Mouse (Mus musculus) embryo, embryonic 10.5 days (tissue): ENCODE measurements around the gene Ostm1.
A peak's percentile ranks its signal among the peaks of the same experiment; 100 is the strongest.

ENCODE experiments used
- DNase-seq: peaks from one replicate; pipeline ENCODE4 v3.0.0-alpha.2; 2015; ENCODE audit warnings: low spot score

Ostm1 gene

DNA sequence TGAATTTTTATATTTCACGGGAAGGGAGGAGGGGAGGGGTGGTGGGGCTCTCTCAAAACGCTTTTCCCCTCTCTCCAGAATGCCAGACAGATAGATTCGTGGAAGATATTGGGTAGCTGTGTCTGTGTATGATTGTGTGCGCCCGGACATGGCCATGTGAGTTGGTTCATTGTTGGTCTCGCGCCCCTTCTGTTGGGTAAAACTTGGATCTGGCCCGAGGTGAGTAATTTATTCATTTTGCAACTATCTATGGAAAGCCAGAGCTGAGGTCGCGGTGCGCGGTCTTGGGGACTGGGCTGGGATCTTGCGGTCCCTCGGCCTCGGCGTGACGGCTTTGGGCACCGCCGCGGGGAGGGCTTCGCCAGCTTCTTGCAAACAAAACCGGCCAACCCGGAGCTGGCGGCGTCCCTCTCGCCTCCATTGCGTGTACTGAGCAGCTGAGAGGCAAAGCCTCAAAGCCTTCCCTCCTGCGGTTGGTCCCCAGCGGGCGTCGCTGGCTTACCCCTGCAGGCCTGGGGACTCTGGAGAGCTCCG, 347 bp downstream of the Ostm1 start:
- peak; percentile 60 for DNase-seq

- peak; percentile 68 for DNase-seq
Measured at GRCm38 (mm10) chr10:42584436-42584983, 888 bp downstream of the Ostm1 start.

DNA sequence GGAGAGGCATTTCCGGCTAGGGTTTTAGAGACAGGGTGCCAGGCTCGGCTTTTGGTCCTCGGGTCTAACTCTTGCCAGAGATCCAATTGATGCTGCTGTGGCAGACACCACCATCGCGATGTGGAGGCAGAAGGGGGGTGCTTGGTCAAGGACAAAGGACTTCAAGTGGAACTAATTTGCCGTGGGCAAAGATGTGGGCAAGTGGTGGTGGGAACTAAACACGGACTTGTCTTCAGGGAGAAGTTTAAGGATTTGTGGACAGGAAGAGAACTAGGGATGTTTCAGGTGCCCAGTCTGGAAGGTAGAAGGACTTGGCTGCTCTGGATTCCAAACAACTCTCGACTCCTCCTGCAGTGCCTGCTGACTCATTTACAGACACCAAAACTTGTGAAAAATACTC, 1.5 kb downstream of the Ostm1 start:
- DNase-seq: no peak

DNA sequence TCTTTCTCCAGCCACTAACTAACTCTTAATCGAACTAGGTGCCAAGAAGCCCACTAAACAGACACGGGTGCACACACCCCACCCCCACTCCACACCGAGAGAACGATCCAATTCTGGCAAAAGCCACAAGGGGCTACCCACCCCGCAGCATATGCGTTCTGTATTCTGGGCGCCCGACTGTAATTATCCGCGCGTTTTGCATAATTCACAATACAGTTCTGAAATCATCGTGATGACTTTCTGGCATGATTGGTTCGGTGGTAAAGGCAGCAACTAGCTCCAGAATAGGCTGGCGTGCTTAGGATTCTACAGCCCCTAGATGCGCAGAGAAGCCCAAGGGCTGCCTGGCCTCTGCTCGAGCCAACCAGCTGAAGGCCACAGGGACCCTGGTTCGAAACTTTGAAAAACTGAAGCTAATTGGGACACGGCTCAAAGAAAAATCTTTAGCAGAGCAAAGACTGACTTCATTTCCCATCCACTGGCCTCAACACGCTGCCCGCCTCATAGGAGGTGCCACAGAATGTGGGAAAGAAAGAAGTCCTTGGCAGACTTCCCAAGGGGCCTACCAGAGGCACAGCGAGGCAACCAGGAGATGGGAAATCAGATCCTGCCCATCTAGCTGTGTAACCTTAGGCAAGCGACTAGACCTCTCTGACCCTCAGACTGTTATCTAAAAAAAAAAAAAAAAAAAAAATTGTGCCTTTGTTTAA, 2.1 kb downstream of the Ostm1 start:
- DNase-seq: peak; percentile 22

DNA sequence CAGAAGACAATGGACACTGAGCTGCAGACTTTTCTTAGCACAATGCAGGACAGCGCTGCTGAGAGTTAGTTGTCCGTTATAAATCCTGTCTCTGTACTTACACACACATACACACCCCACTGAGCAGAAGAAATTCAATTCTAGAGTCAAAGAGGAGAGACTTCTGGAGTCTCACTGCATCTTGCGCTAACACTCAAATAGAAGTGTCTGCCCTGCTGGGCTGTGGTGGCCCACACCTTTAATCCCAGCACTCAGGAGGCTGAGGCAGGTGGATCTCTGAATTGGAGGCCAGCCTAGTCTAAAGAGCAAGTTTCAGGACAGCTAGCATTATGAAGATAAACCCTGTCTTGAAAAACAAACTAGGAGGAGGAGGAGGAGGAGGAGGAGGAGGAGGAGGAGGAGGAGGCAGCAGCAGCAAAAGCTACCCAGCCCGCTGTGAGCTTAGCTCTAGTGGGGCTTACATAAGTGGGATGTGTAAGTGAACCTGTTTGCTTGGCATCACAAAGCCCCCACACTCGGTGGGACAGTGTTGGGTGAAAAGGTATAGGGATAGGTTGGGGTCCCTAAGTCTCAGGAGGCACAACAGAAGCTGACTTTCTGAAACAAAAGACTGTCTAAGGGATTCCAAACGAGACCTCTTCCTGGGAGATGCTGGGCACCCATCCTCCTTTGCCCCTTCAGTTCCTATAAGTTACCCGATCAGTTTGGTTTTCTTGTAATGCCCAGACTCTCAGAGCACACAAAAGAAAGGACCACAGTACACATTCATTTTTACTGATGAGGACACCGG, 4.5 kb downstream of the Ostm1 start:
- peak; percentile 15 for DNase-seq

- DNase-seq: peak; percentile 42
Measured at GRCm38 (mm10) chr10:42589505-42589904, 5.9 kb downstream of the Ostm1 start.

GRCm38 (mm10) chr10:42590261-42591184, 6.9 kb downstream of the Ostm1 start:
- DNase-seq: peak; percentile 57

GRCm38 (mm10) chr10:42591185-42591992, 7.8 kb downstream of the Ostm1 start:
- DNase-seq: peak; percentile 80

DNA sequence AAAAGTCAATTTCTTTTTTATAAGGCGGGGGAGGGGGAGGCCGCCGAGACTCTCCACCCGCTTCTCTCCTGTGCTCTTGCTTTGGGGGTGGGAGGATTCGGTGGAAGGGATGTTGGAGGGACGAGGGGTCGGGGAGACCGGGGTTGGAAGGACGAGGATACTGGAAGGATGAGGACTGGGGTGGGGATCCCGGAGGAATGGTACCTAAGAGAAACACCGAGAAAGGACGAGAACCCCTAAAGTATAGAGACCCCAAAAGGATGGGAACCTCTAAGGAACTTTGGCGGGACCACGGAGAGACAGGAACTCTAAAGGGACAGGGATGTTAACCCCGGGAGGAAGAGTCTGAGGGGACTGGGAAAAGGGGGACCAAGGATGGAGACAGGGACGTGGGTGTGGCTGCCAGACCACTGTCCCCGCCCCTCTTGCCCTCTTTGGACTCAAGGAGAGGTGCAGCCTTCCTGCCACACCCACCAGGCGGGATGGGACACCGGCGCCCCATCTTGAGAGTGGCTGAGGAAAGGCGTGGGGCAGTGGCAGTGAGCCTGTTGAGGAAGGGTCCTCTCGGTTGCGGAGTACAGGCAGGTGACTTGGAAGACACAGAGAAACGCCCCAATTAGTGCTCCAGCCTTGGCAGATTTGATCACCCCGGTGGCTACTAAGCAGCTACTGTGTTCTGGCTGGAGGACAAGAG, 8.5 kb downstream of the Ostm1 start:
- DNase-seq: peak; percentile 65

DNA sequence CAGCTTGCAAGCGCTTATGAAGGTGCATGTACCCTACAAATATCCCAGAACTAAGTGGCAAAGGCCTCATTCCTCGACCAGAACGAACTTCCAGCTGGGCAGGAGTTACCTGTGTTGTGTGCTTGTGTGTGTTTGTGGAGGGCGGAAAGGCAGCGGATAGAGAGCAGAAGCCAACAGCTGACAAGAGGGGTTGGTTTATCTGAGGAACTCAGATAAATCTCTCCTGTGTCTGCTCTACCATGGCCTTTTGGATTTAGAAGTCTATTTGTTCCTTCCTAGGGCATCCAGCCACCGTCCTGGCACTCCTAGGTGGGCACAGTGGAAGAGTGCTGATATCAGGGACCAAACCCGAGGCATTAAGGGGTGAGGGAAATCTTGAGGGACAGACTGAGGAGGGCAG, 9.6 kb downstream of the Ostm1 start:
- no peak for DNase-seq

- DNase-seq: no peak
Measured at GRCm38 (mm10) chr10:42598615-42599014, 15.0 kb downstream of the Ostm1 start.

- peak; percentile 53 for DNase-seq
Measured at GRCm38 (mm10) chr10:42601556-42601955, 17.9 kb downstream of the Ostm1 start.

GRCm38 (mm10) chr10:42604874-42605273, 21.3 kb downstream of the Ostm1 start:
- peak; percentile 34 for DNase-seq

GRCm38 (mm10) chr10:42606757-42607156, 23.1 kb downstream of the Ostm1 start:
- no peak for DNase-seq

GRCm38 (mm10) chr10:42613075-42613474, 29.5 kb downstream of the Ostm1 start:
- DNase-seq: no peak

DNA sequence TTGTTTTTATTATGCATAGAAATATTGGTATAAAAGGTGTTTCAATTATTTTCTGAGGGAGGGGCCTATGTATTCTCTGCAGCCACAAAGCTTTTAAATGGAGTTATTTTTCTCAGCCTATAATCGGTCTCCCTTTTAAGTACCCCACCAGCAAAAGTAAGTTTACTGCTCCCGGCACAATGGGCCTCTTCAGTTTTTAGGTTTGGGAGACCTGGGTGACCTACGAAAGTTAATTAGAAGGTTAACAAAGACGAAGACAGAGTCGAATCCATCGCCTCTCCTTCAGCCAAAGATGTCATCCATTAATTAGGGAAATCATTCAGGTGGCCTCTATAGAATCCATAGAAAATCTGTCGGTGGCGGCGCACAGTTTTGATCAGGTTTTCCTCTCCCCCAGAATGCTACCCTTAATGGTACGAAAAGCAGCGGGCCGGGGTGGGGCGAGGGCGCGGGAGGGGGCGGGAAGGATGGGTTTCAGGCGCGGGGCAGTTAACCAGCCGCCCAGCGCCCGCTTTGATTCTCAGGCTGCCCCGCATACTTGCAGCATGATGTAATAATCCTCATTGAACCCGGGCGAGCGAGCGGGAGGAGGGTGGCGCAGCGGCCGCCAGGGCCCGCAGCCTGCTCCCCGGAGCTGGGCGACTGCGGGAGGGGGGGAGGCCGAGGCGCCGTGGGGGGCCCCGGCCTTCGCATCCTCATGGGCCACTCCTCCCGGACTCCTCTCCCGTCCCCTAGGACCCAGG, 30.2 kb downstream of the Ostm1 start:
- DNase-seq: peak; percentile 84

- DNase-seq: peak; percentile 36
Measured at GRCm38 (mm10) chr10:42614766-42615165, 31.1 kb downstream of the Ostm1 start.

DNA sequence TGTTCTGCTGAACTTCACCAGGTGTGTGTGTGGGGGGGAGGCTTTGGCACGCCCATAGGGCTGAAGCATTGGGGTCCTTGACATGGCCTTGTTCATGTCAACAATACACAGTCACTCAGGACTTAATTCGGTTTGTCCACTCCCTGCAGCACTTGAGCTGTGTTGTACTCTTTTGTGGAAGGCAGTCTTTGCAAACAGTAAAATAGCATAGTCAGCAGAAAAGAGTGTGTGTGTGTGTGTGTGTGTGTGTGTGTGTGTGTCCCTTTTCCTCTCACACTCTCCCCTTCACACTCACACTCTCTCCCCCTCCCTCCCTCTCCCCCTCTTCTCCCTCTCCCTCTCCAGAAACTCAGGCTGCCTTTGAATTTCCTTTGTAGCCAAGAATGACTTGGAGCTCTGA, 34.7 kb downstream of the Ostm1 start:
- no peak for DNase-seq

GRCm38 (mm10) chr10:42625907-42626306, 42.3 kb downstream of the Ostm1 start:
- DNase-seq: no peak
